Mouse (Mus musculus) adipocyte (in vitro differentiated cells): ENCODE measurements around the gene Nlgn1.
A peak's percentile ranks its signal among the peaks of the same experiment; 100 is the strongest.

Experiments
- DNase-seq: peaks from one replicate; pipeline ENCODE4 v3.0.0-alpha.2; 2016; ENCODE audit warnings: low spot score

Nlgn1 gene

GRCm38 (mm10) chr3:25813368-25813767 is 518.9 kb downstream of the Nlgn1 start:
- no peak for DNase-seq

GRCm38 (mm10) chr3:25807559-25807958 is 524.7 kb downstream of the Nlgn1 start:
- DNase-seq: no peak

- no peak for DNase-seq
Observed at GRCm38 (mm10) chr3:25781651-25782050, 550.6 kb downstream of the Nlgn1 start.

- DNase-seq: no peak
Observed at GRCm38 (mm10) chr3:25775437-25775836, 556.8 kb downstream of the Nlgn1 start.

- no peak for DNase-seq
Observed at GRCm38 (mm10) chr3:25773908-25774307, 558.4 kb downstream of the Nlgn1 start.

GRCm38 (mm10) chr3:25773467-25773866 is 558.8 kb downstream of the Nlgn1 start:
- no peak for DNase-seq

GRCm38 (mm10) chr3:25763689-25764088 is 568.6 kb downstream of the Nlgn1 start:
- no peak for DNase-seq

- no peak for DNase-seq
Observed at GRCm38 (mm10) chr3:25757813-25758212, 574.4 kb downstream of the Nlgn1 start.

- DNase-seq: no peak
Observed at GRCm38 (mm10) chr3:25724111-25724510, 608.1 kb downstream of the Nlgn1 start.

GRCm38 (mm10) chr3:25721464-25721863 is 610.8 kb downstream of the Nlgn1 start:
- no peak for DNase-seq

- no peak for DNase-seq
Observed at GRCm38 (mm10) chr3:25707380-25707779, 624.9 kb downstream of the Nlgn1 start.

- no peak for DNase-seq
Observed at GRCm38 (mm10) chr3:25697231-25697630, 635.0 kb downstream of the Nlgn1 start.

- no peak for DNase-seq
Observed at GRCm38 (mm10) chr3:25688789-25689464, 643.3 kb downstream of the Nlgn1 start.

GRCm38 (mm10) chr3:25683696-25684095 is 648.6 kb downstream of the Nlgn1 start:
- no peak for DNase-seq

- DNase-seq: no peak
Observed at GRCm38 (mm10) chr3:25679373-25679772, 652.9 kb downstream of the Nlgn1 start.

- no peak for DNase-seq
Observed at GRCm38 (mm10) chr3:25675888-25676287, 656.4 kb downstream of the Nlgn1 start.

GRCm38 (mm10) chr3:25675069-25675468 is 657.2 kb downstream of the Nlgn1 start:
- peak; percentile 15 for DNase-seq

GRCm38 (mm10) chr3:25673408-25673807 is 658.9 kb downstream of the Nlgn1 start:
- DNase-seq: no peak

- no peak for DNase-seq
Observed at GRCm38 (mm10) chr3:25672779-25673178, 659.5 kb downstream of the Nlgn1 start.

- DNase-seq: no peak
Observed at GRCm38 (mm10) chr3:25663464-25663863, 668.8 kb downstream of the Nlgn1 start.

- no peak for DNase-seq
Observed at GRCm38 (mm10) chr3:25660285-25660684, 672.0 kb downstream of the Nlgn1 start.

- no peak for DNase-seq
Observed at GRCm38 (mm10) chr3:25658006-25658405, 674.3 kb downstream of the Nlgn1 start.

GRCm38 (mm10) chr3:25657074-25657473 is 675.2 kb downstream of the Nlgn1 start:
- DNase-seq: no peak

GRCm38 (mm10) chr3:25653010-25653409 is 679.2 kb downstream of the Nlgn1 start:
- DNase-seq: no peak
